Mouse (Mus musculus) heart, embryonic 11.5 days (tissue): ENCODE results near the gene Ovca2. TPM values are rescaled to one million over a fixed set of nuclear protein-coding genes. Genes with fewer than 3 reads are reported as not detected.

Source experiments
- ATAC-seq: fragments of 200-750 bp; cut with Nextera tagmentation; replicated peaks from 2 replicates; pipeline ENCODE4 v1.8.0; 2017; ENCODE audit warnings: moderate library complexity; ENCODE audit not compliant: insufficient number of reproducible peaks, low FRiP score, low TSS enrichment
- H3K27ac ChIP-seq: fragments of 300-500 bp; sonication (generic); 2 replicates; pipeline ENCODE4 v1.5.1; 2014; ENCODE audit warnings: mild to moderate bottlenecking, low read depth, low read length
- H3K27me3 ChIP-seq: fragments of 300-500 bp; sonication (generic); 2 replicates; pipeline ENCODE4 v1.6.1; 2014; ENCODE audit warnings: mild to moderate bottlenecking, low read length, mixed read lengths; ENCODE audit not compliant: control insufficient read depth, insufficient read depth
- H3K36me3 ChIP-seq: fragments of 300-500 bp; sonication (generic); 2 replicates; pipeline ENCODE4 v1.6.1; 2014; ENCODE audit warnings: mild to moderate bottlenecking, low read length, moderate library complexity, mixed read lengths; ENCODE audit not compliant: control insufficient read depth, insufficient read depth
- H3K4me1 ChIP-seq: fragments of 300-500 bp; sonication (generic); 2 replicates; pipeline ENCODE4 v1.6.1; 2014; ENCODE audit warnings: low read length; ENCODE audit not compliant: control insufficient read depth, insufficient read depth
- H3K4me2 ChIP-seq: fragments of 300-500 bp; sonication (generic); 2 replicates; pipeline ENCODE4 v1.6.1; 2014; ENCODE audit warnings: mild to moderate bottlenecking, moderate library complexity
- H3K4me3 ChIP-seq: fragments of 300-500 bp; sonication (generic); 2 replicates; pipeline ENCODE4 v1.5.1; 2014; ENCODE audit warnings: low read depth, low read length
- H3K9ac ChIP-seq: fragments of 300-500 bp; sonication (generic); 2 replicates; pipeline ENCODE4 v1.6.1; 2014; ENCODE audit warnings: mild to moderate bottlenecking, low read depth, low read length, moderate library complexity
- H3K9me3 ChIP-seq: fragments of 300-500 bp; sonication (generic); replicated peaks from 2 replicates; pipeline ENCODE4 v1.6.1; 2016; ENCODE audit warnings: low read length; ENCODE audit not compliant: control insufficient read depth
- WGBS: fragments of 180-500 bp; shearing (Covaris S2); extraction: QIAGEN DNeasy Blood & Tissue Kit; methylation state at CpG from one replicate; pipeline ENCODE4 v1.1.7; 2014; ENCODE audit not compliant: insufficient replicate concordance; 5-methylcytosine and 5-hydroxymethylcytosine counted together
- polyA plus RNA-seq: library from polyadenylated mRNA; unstranded; fragments of >200 nt; fragmentation: Nextera tagmentation; extraction: Ambion mirVana; gene quantifications from 2 replicates; pipeline ENCODE4 v1.2.1, GENCODE M21; 2014

The Ovca2 gene
- polyA plus RNA-seq, 1 experiment from 2014 or later: 23.4 TPM

DNA sequence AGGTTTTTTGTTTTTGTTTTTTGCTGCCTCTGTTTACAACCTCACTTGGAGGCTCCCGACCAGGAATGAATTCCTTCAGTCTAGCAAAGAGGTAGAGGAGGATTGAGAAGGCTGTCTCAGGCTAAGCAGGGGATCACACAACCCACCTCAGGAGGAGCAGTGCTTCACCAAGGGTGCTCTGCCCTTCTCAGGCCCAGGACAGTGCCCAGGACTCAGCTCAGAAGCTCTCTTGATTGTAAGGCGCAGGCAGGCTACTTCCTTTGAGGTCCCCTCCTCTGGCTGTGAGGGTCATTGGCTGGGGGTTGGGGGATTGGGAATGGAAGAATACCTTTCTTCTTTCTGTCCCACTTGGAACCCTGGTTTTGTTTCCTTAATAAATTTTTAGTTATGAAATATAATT is 14.6 kb downstream of the Ovca2 start:
- H3K4me3 ChIP-seq: no peak overlapping the region
- H3K36me3 ChIP-seq: peaks cover 14% of the 10 kb centered on the region
- H3K27me3 ChIP-seq: peaks cover 51% of the 10 kb centered on the region
- H3K4me1 ChIP-seq: peaks cover 43% of the 10 kb centered on the region; the same call in 1 of the 2 replicates
- 63% methylated on average over 2 of the region's 2 CpGs for WGBS
- H3K9ac ChIP-seq: no peak overlapping the region
- no peak overlapping the region for H3K4me2 ChIP-seq
- no peak for ATAC-seq
- no peaks in the 10 kb centered on the region for H3K9me3 ChIP-seq
- H3K27ac ChIP-seq: no peak overlapping the region

DNA sequence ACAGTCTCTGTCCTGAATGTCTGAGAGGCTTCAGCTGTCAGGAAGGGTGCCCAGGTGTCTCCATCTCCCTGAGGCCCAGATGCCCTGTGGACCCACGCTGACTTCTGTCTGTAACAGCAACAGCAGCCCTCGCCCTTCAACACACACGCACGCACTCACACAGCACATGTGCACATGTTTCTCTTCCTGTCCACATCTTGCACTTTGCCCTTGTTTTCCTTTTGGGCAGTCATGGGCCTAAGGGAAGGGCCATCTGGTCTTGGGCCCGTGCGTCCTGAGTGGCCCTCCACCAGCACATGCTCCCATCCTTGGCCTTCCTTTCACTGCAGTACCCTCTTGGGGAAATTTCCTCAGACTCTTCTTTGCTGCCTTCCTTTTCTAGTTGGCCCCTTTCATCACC is 15.3 kb downstream of the Ovca2 start:
- no peak overlapping the region for H3K9ac ChIP-seq
- H3K4me3 ChIP-seq: no peak overlapping the region
- ATAC-seq: no peak
- peaks cover 45% of the 10 kb centered on the region for H3K27me3 ChIP-seq
- no peak overlapping the region for H3K4me2 ChIP-seq
- 82% methylated on average over 6 of the region's 6 CpGs for WGBS
- no peaks in the 10 kb centered on the region for H3K9me3 ChIP-seq
- peaks cover 43% of the 10 kb centered on the region; the same call in 1 of the 2 replicates for H3K4me1 ChIP-seq
- no peak overlapping the region for H3K27ac ChIP-seq
- peaks cover 14% of the 10 kb centered on the region for H3K36me3 ChIP-seq

DNA sequence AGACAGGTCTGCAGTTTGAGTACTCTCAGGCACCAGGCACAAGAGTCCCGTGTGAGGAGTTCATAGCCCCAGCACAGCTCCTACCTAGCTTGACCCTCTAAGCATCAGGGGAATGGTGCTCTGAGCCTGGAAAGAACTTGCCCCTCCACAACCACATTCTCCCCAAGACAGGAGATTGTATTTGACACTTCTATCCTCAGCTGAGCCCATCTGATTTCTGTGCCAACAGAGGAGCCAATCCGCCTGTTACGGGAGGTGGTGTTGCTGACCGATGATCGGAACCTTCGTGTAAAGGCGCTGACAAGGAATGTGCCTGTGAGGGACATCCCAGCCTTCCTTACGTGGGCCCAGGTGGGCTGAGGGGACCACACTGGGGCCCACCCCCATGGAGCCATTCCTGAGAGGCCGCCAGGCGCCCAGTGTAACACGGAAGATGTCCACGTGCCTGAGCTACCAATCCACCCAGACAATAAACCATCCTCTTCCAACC is 16.0 kb downstream of the Ovca2 start:
- Histone ChIP-seq H3K4me3 (no peak overlapping the region), H3K4me2 (no peak overlapping the region), H3K36me3 (peaks cover 14% of the 10 kb centered on the region), H3K27me3 (peaks cover 40% of the 10 kb centered on the region), H3K27ac (no peak overlapping the region), H3K9me3 (no peaks in the 10 kb centered on the region), H3K9ac (no peak overlapping the region), H3K4me1 (peaks cover 41% of the 10 kb centered on the region; the same call in 1 of the 2 replicates)
- no peak for ATAC-seq
- WGBS: 90% methylated on average over 12 of the region's 12 CpGs

DNA sequence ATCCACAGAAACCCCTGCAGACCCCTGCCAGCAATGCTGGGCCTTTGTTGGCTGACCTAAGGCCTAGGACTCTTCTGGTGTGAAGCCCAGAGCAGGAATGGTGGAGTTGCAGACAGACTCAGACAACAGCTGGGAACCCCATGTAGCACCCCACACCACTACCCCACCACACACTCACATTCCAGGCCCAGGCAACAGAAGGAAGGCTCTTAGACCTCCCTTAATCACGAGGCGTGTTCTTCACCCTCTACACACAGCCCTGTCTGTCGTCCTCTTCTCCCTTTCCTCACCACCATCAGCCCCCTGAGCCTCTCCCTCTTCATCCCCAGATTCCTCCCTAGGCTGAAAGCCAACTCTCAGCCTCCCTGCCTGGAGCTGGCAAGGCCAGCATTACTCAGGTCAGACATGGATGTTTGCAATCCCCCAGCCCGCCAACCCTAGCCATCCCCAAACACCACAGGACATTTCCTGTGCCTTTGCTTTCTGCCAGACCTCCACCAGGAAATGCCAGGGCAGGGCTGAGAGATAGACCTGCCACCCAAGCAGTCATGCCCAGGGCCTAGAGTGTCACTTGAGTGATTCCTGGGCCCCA is 17.1 kb downstream of the Ovca2 start:
- H3K4me2 ChIP-seq: no peak overlapping the region
- 0 out of 2 replicates have a peak overlapping the region, but pooled peaks have one; percentile 10 for H3K9ac ChIP-seq
- H3K9me3 ChIP-seq: no peaks in the 10 kb centered on the region
- 42% methylated on average over 4 of the region's 4 CpGs for WGBS
- peaks cover 14% of the 10 kb centered on the region for H3K36me3 ChIP-seq
- H3K27ac ChIP-seq: peak overlapping the region; percentile 15; the same call in 1 of the 2 replicates
- ATAC-seq: no peak
- peaks cover 39% of the 10 kb centered on the region for H3K4me1 ChIP-seq
- H3K4me3 ChIP-seq: no peak overlapping the region
- H3K27me3 ChIP-seq: peaks cover 29% of the 10 kb centered on the region

- peaks cover 24% of the 10 kb centered on the region for H3K27me3 ChIP-seq
- H3K36me3 ChIP-seq: peaks cover 14% of the 10 kb centered on the region
- no peak overlapping the region for H3K4me3 ChIP-seq
- ATAC-seq: no peak
- WGBS: 70% methylated on average over 7 of the region's 7 CpGs
- no peaks in the 10 kb centered on the region for H3K9me3 ChIP-seq
- peaks cover 39% of the 10 kb centered on the region for H3K4me1 ChIP-seq
- no peak overlapping the region for H3K4me2 ChIP-seq
- H3K27ac ChIP-seq: no peak overlapping the region
- 0 out of 2 replicates have a peak overlapping the region, but pooled peaks have one; percentile 10 for H3K9ac ChIP-seq
Measured at GRCm38 (mm10) chr11:75160954-75161353, 17.7 kb downstream of the Ovca2 start.

DNA sequence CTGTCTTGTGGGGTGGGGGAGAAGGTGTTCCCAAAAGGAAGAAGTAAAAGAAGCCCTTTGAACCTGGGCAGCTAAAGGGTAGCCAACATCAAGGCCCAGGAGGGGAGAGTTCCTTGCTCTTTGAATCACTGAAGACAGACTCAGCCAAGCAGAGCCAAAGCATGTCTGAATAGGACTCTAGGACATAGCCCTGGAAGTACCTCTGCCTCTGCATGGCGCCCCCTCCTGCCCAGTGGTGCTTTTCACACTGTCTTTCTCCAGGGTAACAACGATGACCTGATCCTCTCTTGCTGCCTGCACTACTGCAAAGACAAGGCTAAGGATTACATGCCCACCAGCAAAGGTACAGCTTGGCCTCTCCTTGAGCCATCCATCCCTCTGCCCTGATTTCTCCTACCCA is 19.1 kb downstream of the Ovca2 start:
- WGBS: 56% methylated on average over 2 of the region's 2 CpGs
- H3K9ac ChIP-seq: no peak overlapping the region
- H3K27me3 ChIP-seq: peaks cover 10% of the 10 kb centered on the region
- peaks cover 27% of the 10 kb centered on the region for H3K4me1 ChIP-seq
- ATAC-seq: no peak
- H3K4me3 ChIP-seq: no peak overlapping the region
- no peak overlapping the region for H3K27ac ChIP-seq
- no peaks in the 10 kb centered on the region for H3K9me3 ChIP-seq
- peaks cover 14% of the 10 kb centered on the region for H3K36me3 ChIP-seq
- H3K4me2 ChIP-seq: no peak overlapping the region

- Histone ChIP-seq H3K4me3 (no peak overlapping the region), H3K4me1 (peaks cover 30% of the 10 kb centered on the region), H3K9ac (no peak overlapping the region), H3K27ac (no peak overlapping the region), H3K36me3 (peaks cover 14% of the 10 kb centered on the region), H3K4me2 (no peak overlapping the region), H3K9me3 (no peaks in the 10 kb centered on the region), H3K27me3 (no peaks in the 10 kb centered on the region)
- 95% methylated on average over 14 of the region's 14 CpGs for WGBS
- no peak for ATAC-seq
Measured at GRCm38 (mm10) chr11:75158432-75158831, 20.2 kb downstream of the Ovca2 start.

GRCm38 (mm10) chr11:75157901-75158300 is 20.7 kb downstream of the Ovca2 start:
- H3K9ac ChIP-seq: no peak overlapping the region
- H3K36me3 ChIP-seq: peaks cover 14% of the 10 kb centered on the region
- no peaks in the 10 kb centered on the region for H3K27me3 ChIP-seq
- 57% methylated on average over 2 of the region's 2 CpGs for WGBS
- no peak overlapping the region for H3K4me2 ChIP-seq
- H3K4me3 ChIP-seq: no peak overlapping the region
- no peaks in the 10 kb centered on the region for H3K9me3 ChIP-seq
- H3K4me1 ChIP-seq: peaks cover 30% of the 10 kb centered on the region
- ATAC-seq: no peak
- H3K27ac ChIP-seq: no peak overlapping the region

GRCm38 (mm10) chr11:75157037-75157436 is 21.6 kb downstream of the Ovca2 start:
- no peak overlapping the region for H3K4me2 ChIP-seq
- no peaks in the 10 kb centered on the region for H3K27me3 ChIP-seq
- no peak overlapping the region for H3K27ac ChIP-seq
- peaks cover 34% of the 10 kb centered on the region for H3K4me1 ChIP-seq
- peaks cover 14% of the 10 kb centered on the region for H3K36me3 ChIP-seq
- no peak for ATAC-seq
- no peak overlapping the region for H3K9ac ChIP-seq
- 47% methylated on average over 4 of the region's 4 CpGs for WGBS
- no peaks in the 10 kb centered on the region for H3K9me3 ChIP-seq
- no peak overlapping the region for H3K4me3 ChIP-seq
